Mouse (Mus musculus): ENCODE measurements around the gene Ppp1r17.

- TF ChIP-seq CTCF (conservative IDR thresholded peaks at IDR 0.05; ENCODE audit: low read length) (no peak), POU5F1 (IDR thresholded peaks at IDR 0.05; ENCODE audit: borderline replicate concordance, low read length) (no peak), NANOG (IDR thresholded peaks at IDR 0.05; ENCODE audit: borderline replicate concordance, low read length) (no peak)
These were observed 8.6 kb upstream of the Ppp1r17 start for GRCm38 (mm10) chr6:56008711-56009110.
